Mouse (Mus musculus) cerebellum, postnatal 36 days (tissue): Measurements from ENCODE around the gene Mthfd2l.
A peak's percentile ranks its signal among the peaks of the same experiment; 100 is the strongest.

Experiments
- DNase-seq, 2 experiments: peaks; one replicate each; pipeline ENCODE4 v3.0.0; 2021 to 2022; ENCODE audit warnings: mixed read lengths in 2 of 2

Mthfd2l gene

GRCm38 (mm10) chr5:90930971-90931851 lies at the start of gene Mthfd2l:
Gene Mthfd2l (plus strand): TSS chr5:90931117.
- peak; percentile 60 to 66 for DNase-seq

GRCm38 (mm10) chr5:90881682-90882081 lies 49.2 kb upstream of the Mthfd2l start:
- no peak for DNase-seq

GRCm38 (mm10) chr5:90882146-90882545 lies 48.8 kb upstream of the Mthfd2l start:
- DNase-seq, result no peak

- DNase-seq, result peak in 1 of 2 experiments; percentile 20
These were observed 46.2 kb upstream of the Mthfd2l start for GRCm38 (mm10) chr5:90884628-90885242.

GRCm38 (mm10) chr5:90888661-90889060 lies 42.3 kb upstream of the Mthfd2l start:
- DNase-seq, result no peak

- peak in 1 of 2 experiments; percentile 19 for DNase-seq
These were observed 40.1 kb upstream of the Mthfd2l start, which contains the start of gene Cxcl1 for GRCm38 (mm10) chr5:90890519-90891463. Gene Cxcl1 (plus strand): TSS chr5:90891241.

- no peak for DNase-seq
These were observed 39.5 kb upstream of the Mthfd2l start for GRCm38 (mm10) chr5:90891464-90891813.

- no peak for DNase-seq
These were observed 36.7 kb upstream of the Mthfd2l start for GRCm38 (mm10) chr5:90894231-90894630.

- no peak for DNase-seq
These were observed 33.5 kb upstream of the Mthfd2l start for GRCm38 (mm10) chr5:90897429-90897828.

GRCm38 (mm10) chr5:90899308-90899707 lies 31.6 kb upstream of the Mthfd2l start:
- DNase-seq, result no peak

- DNase-seq, result peak; percentile 73 to 79
These were observed 30.8 kb upstream of the Mthfd2l start for GRCm38 (mm10) chr5:90900147-90900546.

- DNase-seq, result no peak
These were observed 30.2 kb upstream of the Mthfd2l start for GRCm38 (mm10) chr5:90900688-90901087.

GRCm38 (mm10) chr5:90902380-90903260 lies 28.3 kb upstream of the Mthfd2l start:
- peak in 1 of 2 experiments; percentile 10 for DNase-seq

- no peak for DNase-seq
These were observed 27.4 kb upstream of the Mthfd2l start, which contains the start of gene Cxcl2 for GRCm38 (mm10) chr5:90903339-90904020. Gene Cxcl2 (plus strand): TSS chr5:90903871.

- DNase-seq, result peak; percentile 68 to 75
These were observed 21.9 kb upstream of the Mthfd2l start for GRCm38 (mm10) chr5:90908983-90909382.

- no peak for DNase-seq
These were observed 11.4 kb upstream of the Mthfd2l start for GRCm38 (mm10) chr5:90919495-90919894.

- DNase-seq, result no peak
These were observed 8.0 kb upstream of the Mthfd2l start for GRCm38 (mm10) chr5:90922958-90923357.

GRCm38 (mm10) chr5:90930546-90930945 lies 371 bp upstream of the Mthfd2l start:
- DNase-seq, result no peak

GRCm38 (mm10) chr5:90931911-90932310 lies 994 bp downstream of the Mthfd2l start:
- DNase-seq, result no peak

- DNase-seq, result no peak
These were observed 5.8 kb downstream of the Mthfd2l start for GRCm38 (mm10) chr5:90936706-90937105.

- no peak for DNase-seq
These were observed 14.5 kb downstream of the Mthfd2l start for GRCm38 (mm10) chr5:90945453-90945852.
